Mouse (Mus musculus) limb, embryonic 11.5 days (tissue): ENCODE measurements around the gene Iqcf5. TPM values are rescaled to one million over a fixed set of nuclear protein-coding genes. Genes with fewer than 3 reads are reported as not detected.

ENCODE experiments used
- ATAC-seq: fragments of 200-750 bp; cut with Nextera tagmentation; 2 replicates; pipeline ENCODE4 v1.8.0; 2017; ENCODE audit warnings: low read depth; ENCODE audit not compliant: insufficient number of reproducible peaks, low FRiP score, low TSS enrichment
- DNase-seq: peaks from one replicate; pipeline ENCODE4 v3.0.0-alpha.2; 2015; ENCODE audit warnings: low spot score
- H3K27ac ChIP-seq: fragments of 300-500 bp; sonication (generic); replicated peaks from 2 replicates; pipeline ENCODE4 v1.5.1; 2014; ENCODE audit warnings: low read depth, mild to moderate bottlenecking, low read length
- H3K27me3 ChIP-seq: fragments of 300-500 bp; sonication (generic); 2 replicates; pipeline ENCODE4 v1.6.1; 2014; ENCODE audit warnings: mild to moderate bottlenecking, low read length, mixed read lengths; ENCODE audit not compliant: control insufficient read depth, insufficient read depth
- H3K36me3 ChIP-seq: fragments of 300-500 bp; sonication (generic); 2 replicates; pipeline ENCODE4 v1.6.1; 2014; ENCODE audit warnings: mild to moderate bottlenecking, low read length, moderate library complexity, mixed read lengths; ENCODE audit not compliant: control insufficient read depth, insufficient read depth
- H3K4me1 ChIP-seq: fragments of 300-500 bp; sonication (generic); 2 replicates; pipeline ENCODE4 v1.6.1; 2014; ENCODE audit warnings: low read length, mixed read lengths; ENCODE audit not compliant: control insufficient read depth, insufficient read depth
- H3K4me2 ChIP-seq: fragments of 300-500 bp; sonication (generic); 2 replicates; pipeline ENCODE4 v1.6.1; 2014; ENCODE audit warnings: low read depth, mild to moderate bottlenecking, moderate library complexity; ENCODE audit not compliant: severe bottlenecking
- H3K4me3 ChIP-seq: fragments of 300-500 bp; sonication (generic); 2 replicates; pipeline ENCODE4 v1.5.1; 2014; ENCODE audit warnings: low read depth, low read length
- H3K9ac ChIP-seq: fragments of 300-500 bp; sonication (generic); 2 replicates; pipeline ENCODE4 v1.6.1; 2014; ENCODE audit warnings: mild to moderate bottlenecking, low read length
- H3K9me3 ChIP-seq: fragments of 300-500 bp; sonication (generic); 2 replicates; pipeline ENCODE4 v1.6.1; 2016; ENCODE audit warnings: low read length; ENCODE audit not compliant: control insufficient read depth
- WGBS: fragments of 180-500 bp; shearing (Covaris S2); extraction: QIAGEN DNeasy Blood & Tissue Kit; methylation state at CpG from one replicate; pipeline ENCODE4 v1.1.7; 2014; 5-methylcytosine and 5-hydroxymethylcytosine counted together
- polyA plus RNA-seq: library from polyadenylated mRNA; unstranded; fragments of >200 nt; fragmentation: Nextera tagmentation; extraction: Ambion mirVana; gene quantifications from 2 replicates; pipeline ENCODE4 v1.2.1, GENCODE M21; 2014

Gene Iqcf5
- polyA plus RNA-seq, 1 experiment from 2014 or later = not detected

- DNase-seq = no peak
- no peaks in the 10 kb centered on the region for H3K36me3 ChIP-seq
- H3K4me2 ChIP-seq = no peak overlapping the region
- H3K4me3 ChIP-seq = no peak overlapping the region
- H3K9me3 ChIP-seq = no peaks in the 10 kb centered on the region
- WGBS = 82% methylated on average over 2 of the region's 2 CpGs
- H3K27me3 ChIP-seq = no peaks in the 10 kb centered on the region
- H3K4me1 ChIP-seq = no peaks in the 10 kb centered on the region
- no peak overlapping the region for H3K9ac ChIP-seq
- H3K27ac ChIP-seq = no peak overlapping the region
- ATAC-seq = no peak
These were observed 5.1 kb downstream of the Iqcf5 start for GRCm38 (mm10) chr9:106519433-106519832.

- ATAC-seq = no peak
- no peak overlapping the region for H3K4me3 ChIP-seq
- H3K9me3 ChIP-seq = no peaks in the 10 kb centered on the region
- DNase-seq = no peak
- no peak overlapping the region for H3K4me2 ChIP-seq
- no peaks in the 10 kb centered on the region for H3K27me3 ChIP-seq
- H3K36me3 ChIP-seq = no peaks in the 10 kb centered on the region
- H3K4me1 ChIP-seq = no peaks in the 10 kb centered on the region
- 75% methylated on average over 8 of the region's 8 CpGs for WGBS
- no peak overlapping the region for H3K27ac ChIP-seq
- H3K9ac ChIP-seq = no peak overlapping the region
These were observed 5.5 kb downstream of the Iqcf5 start for GRCm38 (mm10) chr9:106519909-106520308.

- H3K4me1 ChIP-seq = no peaks in the 10 kb centered on the region
- no peak overlapping the region for H3K4me2 ChIP-seq
- H3K9ac ChIP-seq = no peak overlapping the region
- 26% methylated on average over 3 of the region's 3 CpGs for WGBS
- H3K36me3 ChIP-seq = no peaks in the 10 kb centered on the region
- ATAC-seq (no peak), DNase-seq (peak; percentile 34)
- no peaks in the 10 kb centered on the region for H3K9me3 ChIP-seq
- H3K4me3 ChIP-seq = no peak overlapping the region
- no peak overlapping the region for H3K27ac ChIP-seq
- no peaks in the 10 kb centered on the region for H3K27me3 ChIP-seq
These were observed 17.5 kb downstream of the Iqcf5 start for GRCm38 (mm10) chr9:106531833-106532232.

GRCm38 (mm10) chr9:106534296-106534695, 19.9 kb downstream of the Iqcf5 start:
- DNase-seq = no peak
- WGBS = 95% methylated on average over 7 of the region's 7 CpGs

GRCm38 (mm10) chr9:106534975-106535374, 20.6 kb downstream of the Iqcf5 start:
- WGBS = 90% methylated on average over 11 of the region's 11 CpGs
- ATAC-seq = no peak

More at GRCm38 (mm10) chr9:106534296-106534695, 19.9 kb downstream of the Iqcf5 start:
- H3K36me3 ChIP-seq = no peaks in the 10 kb centered on the region
- no peak overlapping the region for H3K27ac ChIP-seq
- no peak for ATAC-seq
- H3K9ac ChIP-seq = no peak overlapping the region
- no peaks in the 10 kb centered on the region for H3K4me1 ChIP-seq
- no peak overlapping the region for H3K4me3 ChIP-seq
- H3K4me2 ChIP-seq = no peak overlapping the region
- H3K9me3 ChIP-seq = no peaks in the 10 kb centered on the region
- H3K27me3 ChIP-seq = no peaks in the 10 kb centered on the region

GRCm38 (mm10) chr9:106561531-106561930, 47.2 kb downstream of the Iqcf5 start, which contains the start of gene Iqcf3:
Gene Iqcf3, minus strand, starts transcription at chr9:106561631.
- Histone ChIP-seq H3K4me1 (no peaks in the 10 kb centered on the region), H3K9me3 (no peaks in the 10 kb centered on the region), H3K36me3 (no peaks in the 10 kb centered on the region), H3K4me3 (no peak within 1 kb of the TSS), H3K4me2 (no peak within 1 kb of the TSS), H3K27me3 (no peaks in the 10 kb centered on the region), H3K9ac (no peak within 1 kb of the TSS), H3K27ac (no peak within 1 kb of the TSS)
- 80% methylated on average over 5 of the region's 5 CpGs for WGBS
- no peak for ATAC-seq
- DNase-seq = no peak

More at GRCm38 (mm10) chr9:106534975-106535374, 20.6 kb downstream of the Iqcf5 start:
- DNase-seq = no peak
- no peaks in the 10 kb centered on the region for H3K9me3 ChIP-seq
- no peaks in the 10 kb centered on the region for H3K4me1 ChIP-seq
- no peak overlapping the region for H3K27ac ChIP-seq
- no peak overlapping the region for H3K4me3 ChIP-seq
- no peaks in the 10 kb centered on the region for H3K27me3 ChIP-seq
- no peak overlapping the region for H3K4me2 ChIP-seq
- H3K9ac ChIP-seq = no peak overlapping the region
- H3K36me3 ChIP-seq = no peaks in the 10 kb centered on the region

- ATAC-seq = no peak
- WGBS = 95% methylated on average over 11 of the region's 11 CpGs
- Histone ChIP-seq H3K4me3 (no peak overlapping the region), H3K36me3 (no peaks in the 10 kb centered on the region), H3K27ac (no peak overlapping the region), H3K27me3 (no peaks in the 10 kb centered on the region), H3K4me2 (no peak overlapping the region), H3K9ac (no peak overlapping the region), H3K4me1 (no peaks in the 10 kb centered on the region), H3K9me3 (no peaks in the 10 kb centered on the region)
- no peak for DNase-seq
These were observed 47.9 kb downstream of the Iqcf5 start for GRCm38 (mm10) chr9:106562291-106562690.

GRCm38 (mm10) chr9:106564025-106564424, 49.7 kb downstream of the Iqcf5 start:
- DNase-seq = no peak
- ATAC-seq = no peak
- H3K27ac ChIP-seq = no peak overlapping the region
- no peak overlapping the region for H3K9ac ChIP-seq
- no peak overlapping the region for H3K4me2 ChIP-seq
- H3K9me3 ChIP-seq = no peaks in the 10 kb centered on the region
- H3K27me3 ChIP-seq = no peaks in the 10 kb centered on the region
- H3K4me3 ChIP-seq = no peak overlapping the region
- H3K36me3 ChIP-seq = no peaks in the 10 kb centered on the region
- WGBS = 80% methylated on average over 8 of the region's 8 CpGs
- no peaks in the 10 kb centered on the region for H3K4me1 ChIP-seq
